In the genomic region with DNA sequence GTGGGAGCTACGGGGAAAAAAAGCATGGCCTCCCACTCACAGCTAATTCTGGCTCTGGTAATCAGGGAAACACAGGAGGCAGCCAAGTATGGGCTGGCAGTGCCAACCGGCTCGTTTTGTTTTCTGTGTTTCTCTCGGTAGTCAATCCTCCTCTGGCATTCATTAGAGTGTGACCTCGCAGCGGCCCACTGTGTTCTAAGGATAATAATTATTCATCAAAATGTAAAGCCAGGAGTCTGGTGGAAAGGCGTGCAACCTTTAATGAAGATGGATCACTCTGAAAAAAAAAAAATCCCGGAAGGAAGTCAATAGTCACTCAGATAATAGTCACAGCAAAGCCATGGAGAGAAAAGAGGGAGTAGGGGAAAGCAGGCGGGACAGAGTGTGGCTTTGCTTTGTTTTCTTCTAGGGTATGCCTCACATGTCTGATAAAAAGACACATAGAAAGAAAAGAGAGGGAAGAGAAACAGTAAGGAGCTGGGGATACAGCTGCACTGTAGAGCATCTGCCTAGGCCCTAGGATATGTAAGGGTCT, we compare ENCODE assay signal across 8 mouse cellular contexts. TPM values are rescaled to one million over a fixed set of nuclear protein-coding genes. Genes with fewer than 3 reads are reported as not detected.
DNase-seq lines count a peak whose midpoint lies in the region; ATAC-seq lines count a peak whose summit lies in the region.

No protein-coding gene starts in this region.

- peak; percentile 33 for DNase-seq in embryo, embryonic 10 days (ENCODE audit: low spot score)
- DNase-seq in embryo, embryonic 9.5 days (ENCODE audit: extremely low spot score): no peak
- peak; percentile 94 for DNase-seq in brain, adult 2 months (ENCODE audit: low read depth, low spot score)
- DNase-seq in frontal cortex, postnatal 36 days (ENCODE audit: low spot score in 2 of 2): peak; percentile 59 to 75
- DNase-seq in left cerebral cortex, adult 9 months (ENCODE audit: low spot score in 2 of 2): peak; percentile 33 to 72
- no peak for DNase-seq in retina, postnatal 1 day
- DNase-seq in gastrocnemius, postnatal 25 days: no peak

- no peak for ATAC-seq in megakaryocyte, adult 5-6 weeks (ENCODE audit: poor library complexity, severe bottlenecking)

RNA-seq across cellular contexts. Expression of a gene that starts 59.4 kb away (rescaled TPM):
- under 1 TPM; 0.46 to 0.49 TPM for total RNA-seq in gastrocnemius, postnatal 25 days (2021)
- total RNA-seq in megakaryocyte, adult 5-6 weeks (2015): 0.09 TPM in 1 of 2 replicates, not detected in the other
- total RNA-seq in megakaryocyte, adult 5-6 weeks (2017): 0.41 TPM in 1 of 2 replicates, not detected in the other

Comparison
In these comparisons a context has a peak if more than half of its experiments do, and no peak if none do; other contexts are left out.
1. DNase-seq: peak in embryo, embryonic 10 days (single experiment), brain, adult 2 months (single experiment), frontal cortex, postnatal 36 days (2 of 2) and left cerebral cortex, adult 9 months (2 of 2); none in embryo, embryonic 9.5 days (single experiment), retina, postnatal 1 day (single experiment) and gastrocnemius, postnatal 25 days (single experiment).